Mouse (Mus musculus): ENCODE results near the gene Tas2r135.

DNA sequence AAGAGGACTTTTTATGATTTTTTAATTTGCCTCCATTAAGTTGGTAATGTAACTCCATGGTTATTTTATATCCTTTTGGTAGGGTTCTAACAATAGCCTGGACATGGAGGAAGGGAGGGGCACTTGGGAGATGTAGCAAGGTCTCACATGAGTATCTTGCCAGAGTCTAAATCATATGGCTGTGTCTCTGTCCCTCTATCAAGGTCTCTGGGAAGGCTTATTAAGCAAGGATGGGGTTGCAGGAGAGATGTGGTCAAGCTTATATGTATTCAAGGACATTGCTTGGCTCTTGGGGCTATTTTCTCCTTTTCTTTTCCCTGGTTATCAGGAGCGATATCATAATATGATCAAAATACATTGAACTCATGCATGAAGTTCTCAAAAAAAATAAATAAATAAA lies 6.2 kb upstream of the Tas2r135 start:
- no peak for TF ChIP-seq EP300 (IDR thresholded peaks at IDR 0.05; ENCODE audit: low read depth)
- TF ChIP-seq CTCF (IDR thresholded peaks at IDR 0.05; ENCODE audit: low read depth): no peak

Measured in liver, postnatal 0 days (tissue).